Mouse (Mus musculus): Measurements from ENCODE around the gene Cald1. TPM values are rescaled to one million over a fixed set of nuclear protein-coding genes. Genes with fewer than 3 reads are reported as not detected.

Cald1 gene
- polyA plus RNA-seq (2015; fragmentation: Nextera tagmentation; extraction: Ambion mirVana): 233 and 263 TPM in 2 replicates

DNA sequence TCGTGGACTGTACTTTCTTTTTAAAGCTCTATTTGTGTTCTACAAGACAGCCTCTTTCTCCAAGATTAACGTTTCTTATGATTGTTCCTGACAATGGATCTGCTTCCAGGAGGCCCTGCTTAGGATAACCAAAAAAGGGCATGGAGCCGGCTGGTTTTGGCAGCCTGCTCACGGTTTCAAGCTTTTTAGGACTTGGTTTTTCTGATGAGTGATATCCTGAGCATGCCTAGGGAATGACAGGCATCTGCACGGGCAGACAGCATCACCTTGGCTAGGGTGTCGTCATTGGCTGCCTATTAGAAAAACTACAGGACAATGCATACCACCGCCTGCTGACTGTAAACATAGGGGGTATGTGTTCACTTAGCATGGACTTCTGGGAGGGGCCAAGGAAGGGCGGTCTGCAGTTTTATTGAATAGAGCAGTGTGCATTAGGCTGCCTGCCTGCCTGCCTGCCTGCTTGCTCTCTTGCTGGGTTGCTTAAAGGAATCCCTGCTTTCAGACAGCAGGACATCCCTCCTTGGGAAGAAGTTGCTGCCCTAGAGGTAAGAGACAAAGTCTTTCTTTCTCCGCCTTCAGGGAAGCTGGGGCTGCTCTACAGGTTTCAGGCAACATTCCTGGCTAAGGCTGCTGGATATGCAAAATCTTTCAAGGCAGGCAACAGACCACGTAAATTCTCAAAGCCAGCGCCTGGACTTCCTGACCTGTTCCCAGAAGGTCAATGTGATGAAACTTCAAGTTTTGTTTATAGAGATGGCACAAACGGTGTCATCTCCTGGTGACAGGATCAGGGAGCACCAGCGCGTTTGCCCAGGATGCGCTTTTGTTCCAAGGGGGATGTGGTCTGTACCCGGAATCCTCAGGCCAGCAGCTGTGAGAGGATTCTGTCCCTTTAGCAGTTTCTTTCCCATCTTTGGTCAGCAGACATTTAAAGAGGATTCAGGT lies at the start of gene Cald1:
Gene Cald1 (plus strand): TSS at position 380 of the 945 bp plus-strand sequence.
- H3K9ac ChIP-seq (ENCODE audit: low read depth, low read length): peak within 1 kb of the TSS; percentile 62
- TF ChIP-seq CTCF (IDR thresholded peaks at IDR 0.05; ENCODE audit: low read depth): no peak
- peak within 1 kb of the TSS; percentile 56 for H3K4me2 ChIP-seq (ENCODE audit: low read length)
- ATAC-seq (replicated peaks; ENCODE audit: low FRiP score, low read depth) (peak; percentile 83; the same call in 1 of the 2 replicates), DNase-seq (ENCODE audit: low spot score) (peak; percentile 87)
- H3K9me3 ChIP-seq (replicated peaks; ENCODE audit: low read length): no peaks in the 10 kb centered on the region
- H3K36me3 ChIP-seq (ENCODE audit: insufficient read depth, low read length): no peaks in the 10 kb centered on the region
- no peaks in the 10 kb centered on the region for H3K27me3 ChIP-seq (ENCODE audit: insufficient read depth, low read length)
- H3K4me1 ChIP-seq (replicated peaks; ENCODE audit: insufficient read depth, low read length): no peaks in the 10 kb centered on the region
- H3K27ac ChIP-seq: peak within 1 kb of the TSS; percentile 68
- H3K4me3 ChIP-seq (replicated peaks; ENCODE audit: low read depth, low read length): peak within 1 kb of the TSS; percentile 37
- WGBS: 8% methylated on average over 16 of the region's 16 CpGs

DNA sequence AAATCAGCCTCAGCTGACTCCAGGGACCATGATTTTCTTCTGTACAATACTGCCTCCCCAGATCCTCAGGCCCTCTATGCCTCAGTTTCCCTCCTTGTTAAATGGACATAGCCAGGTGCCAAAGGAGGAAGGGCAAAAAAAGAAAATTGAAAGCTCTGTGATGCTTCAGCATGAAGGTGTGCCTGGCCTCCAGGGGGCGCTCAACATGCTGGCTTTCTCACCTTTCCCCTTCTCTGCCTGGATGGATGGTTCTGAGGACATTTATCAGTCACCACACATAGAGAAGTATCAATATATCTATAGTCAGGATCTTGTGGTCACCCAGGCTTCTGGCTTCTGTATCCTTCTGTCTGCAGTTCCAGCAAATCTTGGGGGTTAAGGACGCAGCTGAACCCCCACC lies 49.3 kb upstream of the Cald1 start:
- Histone ChIP-seq H3K4me1 (replicated peaks; ENCODE audit: insufficient read depth, low read length) (no peaks in the 10 kb centered on the region), H3K9ac (ENCODE audit: low read depth, low read length) (no peak overlapping the region), H3K9me3 (replicated peaks; ENCODE audit: low read length) (no peaks in the 10 kb centered on the region), H3K4me2 (ENCODE audit: low read length) (no peak overlapping the region), H3K27me3 (ENCODE audit: insufficient read depth, low read length) (no peaks in the 10 kb centered on the region), H3K27ac (no peak overlapping the region), H3K4me3 (replicated peaks; ENCODE audit: low read depth, low read length) (no peak overlapping the region), H3K36me3 (ENCODE audit: insufficient read depth, low read length) (no peaks in the 10 kb centered on the region)
- 47% methylated on average over 2 of the region's 2 CpGs for WGBS
- TF ChIP-seq CTCF (IDR thresholded peaks at IDR 0.05; ENCODE audit: low read depth): peak; percentile 84
- ATAC-seq (replicated peaks; ENCODE audit: low FRiP score, low read depth) (no peak), DNase-seq (ENCODE audit: low spot score) (peak; percentile 57)

GRCm38 (mm10) chr6:34552489-34553157 lies 45.7 kb upstream of the Cald1 start:
- H3K27me3 ChIP-seq (ENCODE audit: insufficient read depth, low read length): no peaks in the 10 kb centered on the region
- no peaks in the 10 kb centered on the region for H3K9me3 ChIP-seq (replicated peaks; ENCODE audit: low read length)
- H3K4me1 ChIP-seq (replicated peaks; ENCODE audit: insufficient read depth, low read length): no peaks in the 10 kb centered on the region
- H3K27ac ChIP-seq: no peak overlapping the region
- TF ChIP-seq CTCF (IDR thresholded peaks at IDR 0.05; ENCODE audit: low read depth): no peak
- no peak overlapping the region for H3K4me3 ChIP-seq (replicated peaks; ENCODE audit: low read depth, low read length)
- no peak overlapping the region for H3K4me2 ChIP-seq (ENCODE audit: low read length)
- no peak overlapping the region for H3K9ac ChIP-seq (ENCODE audit: low read depth, low read length)
- WGBS: 83% methylated on average over 4 of the region's 4 CpGs
- no peaks in the 10 kb centered on the region for H3K36me3 ChIP-seq (ENCODE audit: insufficient read depth, low read length)
- ATAC-seq (replicated peaks; ENCODE audit: low FRiP score, low read depth) (no peak), DNase-seq (ENCODE audit: low spot score) (no peak)

GRCm38 (mm10) chr6:34554291-34554997 lies 43.9 kb upstream of the Cald1 start:
- H3K27ac ChIP-seq: no peak overlapping the region
- ATAC-seq (replicated peaks; ENCODE audit: low FRiP score, low read depth): no peak
- no peaks in the 10 kb centered on the region for H3K4me1 ChIP-seq (replicated peaks; ENCODE audit: insufficient read depth, low read length)
- H3K9ac ChIP-seq (ENCODE audit: low read depth, low read length): no peak overlapping the region
- no peaks in the 10 kb centered on the region for H3K9me3 ChIP-seq (replicated peaks; ENCODE audit: low read length)
- no peak overlapping the region for H3K4me3 ChIP-seq (replicated peaks; ENCODE audit: low read depth, low read length)
- no peak overlapping the region for H3K4me2 ChIP-seq (ENCODE audit: low read length)
- no peaks in the 10 kb centered on the region for H3K36me3 ChIP-seq (ENCODE audit: insufficient read depth, low read length)
- H3K27me3 ChIP-seq (ENCODE audit: insufficient read depth, low read length): no peaks in the 10 kb centered on the region
- no peak for TF ChIP-seq CTCF (IDR thresholded peaks at IDR 0.05; ENCODE audit: low read depth)
- DNase-seq (ENCODE audit: low spot score): no peak
- WGBS: 68% methylated on average over 9 of the region's 9 CpGs

- no peak overlapping the region for H3K4me3 ChIP-seq (replicated peaks; ENCODE audit: low read depth, low read length)
- H3K4me2 ChIP-seq (ENCODE audit: low read length): no peak overlapping the region
- no peaks in the 10 kb centered on the region for H3K36me3 ChIP-seq (ENCODE audit: insufficient read depth, low read length)
- ATAC-seq (replicated peaks; ENCODE audit: low FRiP score, low read depth): no peak
- WGBS: 67% methylated on average over 4 of the region's 4 CpGs
- TF ChIP-seq CTCF (IDR thresholded peaks at IDR 0.05; ENCODE audit: low read depth): no peak
- no peaks in the 10 kb centered on the region for H3K4me1 ChIP-seq (replicated peaks; ENCODE audit: insufficient read depth, low read length)
- no peak overlapping the region for H3K27ac ChIP-seq
- no peak for DNase-seq (ENCODE audit: low spot score)
- no peaks in the 10 kb centered on the region for H3K27me3 ChIP-seq (ENCODE audit: insufficient read depth, low read length)
- H3K9ac ChIP-seq (ENCODE audit: low read depth, low read length): no peak overlapping the region
- no peaks in the 10 kb centered on the region for H3K9me3 ChIP-seq (replicated peaks; ENCODE audit: low read length)
Measured at GRCm38 (mm10) chr6:34559521-34559920, 38.8 kb upstream of the Cald1 start.
